Mouse (Mus musculus) Patski (cell line): ENCODE measurements around the gene Ubac2. TPM values are rescaled to one million over a fixed set of nuclear protein-coding genes. Genes with fewer than 3 reads are reported as not detected.

Experiments
- ATAC-seq: fragments of 100-300 bp; one replicate; pipeline ENCODE4 v1.8.0; 2021
- CTCF ChIA-PET: fragments of 350-600 bp; sonication (Branson Sonifier 250); formaldehyde crosslinking; loops from one replicate; lab custom pipeline; 2022; ENCODE audit warnings: inconsistent platforms; lab: Charles Lee
- POLR2A ChIA-PET: fragments of 350-600 bp; sonication (Branson Sonifier 250); formaldehyde crosslinking; loops from one replicate; lab custom pipeline; 2022; ENCODE audit warnings: antibody characterized with exemption, inconsistent platforms; lab: Charles Lee
- DNase-seq: peaks from one replicate; pipeline ENCODE4 v3.0.0-alpha.2; 2011; ENCODE audit warnings: low read depth, low spot score
- H3K27me3 ChIP-seq: fragments of 371-371 bp; one replicate; pipeline ENCODE4 v1.5.1; 2021
- CTCF ChIP-seq: fragments of 100-300 bp; IDR thresholded peaks from one replicate; pipeline ENCODE4 v1.5.1; 2021
- in situ Hi-C: fragments of 300-500 bp; cut with MboI; formaldehyde crosslinking; loops from 3 replicates; pipeline ENCODE4 v1.11.1; 2018; ENCODE audit warnings: low pct_unique_long_range_greater_than_20kb, mixed read lengths
- polyA plus RNA-seq: library from polyadenylated mRNA; unstranded; gene quantifications from one replicate; pipeline ENCODE4 v1.2.3, GENCODE M21; 2021

Ubac2 gene
- polyA plus RNA-seq, 1 experiment from 2014 or later: 46.7 TPM

GRCm38 (mm10) chr14:122013417-122013951 lies 135.1 kb downstream of the Ubac2 start:
- H3K27me3 ChIP-seq: no peaks in the 10 kb centered on the region
- in situ Hi-C loops: no loop called here
- CTCF ChIA-PET: interaction anchor here (0.6 kb wide), 1 partner anchor 26 kb away, joined by 3 read pairs; no protein-coding TSS in a partner anchor
- POLR2A ChIA-PET: interaction anchor here (0.8 kb wide), 1 partner anchor 20 kb away, joined by 3 read pairs; no protein-coding TSS in a partner anchor
- ATAC-seq (no peak), DNase-seq (no peak)
- no peak for TF ChIP-seq CTCF

DNA sequence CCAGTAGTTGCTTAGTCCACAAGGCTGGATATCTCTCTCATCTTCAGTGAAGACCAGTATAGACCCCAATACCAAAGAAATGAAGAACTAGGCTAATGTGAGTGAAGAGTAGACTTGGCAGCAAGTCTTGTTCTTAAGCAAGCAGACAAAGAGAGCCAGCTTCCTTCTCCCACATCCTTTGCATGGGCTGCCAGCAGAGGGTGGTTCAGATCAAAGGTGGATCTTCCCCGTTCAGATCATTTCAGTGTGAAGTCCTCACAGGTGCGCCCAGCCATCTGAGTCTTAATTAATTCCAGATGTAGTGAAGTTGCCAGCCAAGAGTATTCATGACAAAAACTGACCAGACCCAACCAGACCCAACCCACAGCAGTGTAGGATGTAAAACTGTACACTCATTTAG lies 139.5 kb downstream of the Ubac2 start:
- POLR2A ChIA-PET: no interaction called here
- no peaks in the 10 kb centered on the region for H3K27me3 ChIP-seq
- no peak for DNase-seq
- in situ Hi-C loops: no loop called here
- TF ChIP-seq CTCF: no peak
- no peak for ATAC-seq
- CTCF ChIA-PET: interaction anchor here (1.8 kb wide), 1 partner anchor 14 kb away, joined by 3 read pairs; no protein-coding TSS in a partner anchor

DNA sequence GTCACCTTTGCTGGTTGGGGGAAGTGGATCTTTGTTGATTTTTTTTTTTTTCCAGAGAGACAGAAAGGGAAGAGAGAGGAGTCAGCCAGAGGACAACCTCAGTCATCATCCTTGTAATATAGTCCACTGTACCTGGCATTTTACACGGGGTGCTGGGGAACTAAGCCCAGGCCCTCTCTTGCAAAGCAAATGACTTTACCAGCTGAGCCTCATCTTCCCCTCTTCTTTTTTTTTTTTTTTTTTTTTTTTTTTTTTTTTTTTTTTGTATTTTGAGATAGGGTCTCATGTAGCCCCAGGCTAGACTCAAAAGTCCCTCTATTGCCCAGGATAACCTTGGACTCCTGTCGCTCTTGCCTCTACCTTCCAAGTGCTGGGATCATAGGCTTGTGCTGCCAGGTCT lies 141.0 kb downstream of the Ubac2 start:
- no peak for TF ChIP-seq CTCF
- DNase-seq (no peak), ATAC-seq (no peak)
- in situ Hi-C loops: no loop called here
- no peaks in the 10 kb centered on the region for H3K27me3 ChIP-seq
- ChIA-PET CTCF (no interaction called here), POLR2A (no interaction called here)

GRCm38 (mm10) chr14:122020567-122020966 lies 142.1 kb downstream of the Ubac2 start:
- in situ Hi-C loops: no loop called here
- no peak for DNase-seq
- TF ChIP-seq CTCF: no peak
- POLR2A ChIA-PET: no interaction called here
- CTCF ChIA-PET: no interaction called here
- ATAC-seq: no peak
- H3K27me3 ChIP-seq: no peaks in the 10 kb centered on the region

DNA sequence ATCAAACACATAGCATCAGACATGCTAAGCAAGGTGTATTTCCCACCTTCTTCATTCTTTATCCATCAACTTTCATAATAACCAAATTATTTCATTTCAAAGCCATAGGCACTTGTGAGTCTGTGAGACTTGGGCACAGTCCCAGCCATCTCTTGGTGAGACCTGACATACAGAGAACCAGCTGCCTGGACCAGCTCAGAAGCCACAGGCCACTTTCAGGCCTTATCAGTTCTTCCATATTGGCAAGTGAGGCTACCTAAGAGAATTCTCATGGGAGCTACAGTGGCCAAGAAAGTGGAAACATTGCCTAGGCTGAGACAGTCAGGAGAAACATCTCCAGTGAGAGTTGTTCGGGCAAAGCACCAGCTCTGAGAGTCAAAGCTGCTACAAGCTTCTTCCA lies 144.6 kb downstream of the Ubac2 start:
- DNase-seq (no peak), ATAC-seq (no peak)
- TF ChIP-seq CTCF: no peak
- no peaks in the 10 kb centered on the region for H3K27me3 ChIP-seq
- POLR2A ChIA-PET: no interaction called here
- CTCF ChIA-PET: no interaction called here
- in situ Hi-C loops: no loop called here

GRCm38 (mm10) chr14:122023928-122024327 lies 145.5 kb downstream of the Ubac2 start:
- DNase-seq (no peak), ATAC-seq (no peak)
- ChIA-PET CTCF (no interaction called here), POLR2A (no interaction called here)
- TF ChIP-seq CTCF: no peak
- in situ Hi-C loops: no loop called here
- no peaks in the 10 kb centered on the region for H3K27me3 ChIP-seq

DNA sequence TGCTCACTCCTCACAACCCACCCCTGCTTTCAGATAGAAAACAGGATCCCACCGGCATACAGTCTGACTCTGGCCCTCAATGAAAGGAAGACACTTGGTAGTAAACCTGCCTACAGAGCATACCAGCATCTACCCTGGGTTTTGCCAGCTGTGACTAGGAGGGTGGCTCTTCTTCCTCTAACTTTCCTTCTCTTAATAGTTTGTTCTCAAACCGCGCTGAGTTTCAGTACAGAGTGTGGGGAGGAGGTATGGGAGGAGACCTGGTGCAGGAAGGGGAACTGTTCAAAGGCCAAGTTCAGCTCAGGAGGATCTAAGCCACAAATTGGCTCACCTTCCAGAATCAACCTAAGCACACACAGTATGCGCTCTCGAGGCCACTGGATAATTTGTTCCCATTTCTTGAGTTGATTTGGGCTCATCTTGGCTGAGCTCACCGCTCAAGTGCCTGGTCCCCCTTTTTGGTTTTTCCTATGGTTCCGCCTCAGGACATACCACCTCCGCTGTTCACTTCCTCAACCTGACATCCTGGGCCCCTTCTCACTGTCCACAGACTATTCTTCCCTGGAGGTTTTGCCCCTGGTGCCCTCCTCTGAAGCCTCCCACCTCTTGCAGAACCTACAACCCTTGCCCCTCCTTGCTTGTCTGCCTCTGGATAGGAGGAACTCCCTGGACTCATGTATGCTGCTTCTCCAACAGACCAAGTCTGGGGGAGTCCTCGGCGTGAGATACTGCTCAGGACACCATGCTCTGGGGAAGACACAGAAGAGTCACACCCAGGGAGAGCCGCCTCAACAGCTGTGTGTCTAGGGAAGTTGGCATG lies 150.7 kb downstream of the Ubac2 start:
- DNase-seq: no peak
- ATAC-seq: no peak
- in situ Hi-C loops: no loop called here
- POLR2A ChIA-PET: no interaction called here
- no peak for TF ChIP-seq CTCF
- H3K27me3 ChIP-seq: no peaks in the 10 kb centered on the region
- CTCF ChIA-PET: interaction anchor here (1.0 kb wide), 1 partner anchor 26 kb away, joined by 3 read pairs; no protein-coding TSS in a partner anchor

DNA sequence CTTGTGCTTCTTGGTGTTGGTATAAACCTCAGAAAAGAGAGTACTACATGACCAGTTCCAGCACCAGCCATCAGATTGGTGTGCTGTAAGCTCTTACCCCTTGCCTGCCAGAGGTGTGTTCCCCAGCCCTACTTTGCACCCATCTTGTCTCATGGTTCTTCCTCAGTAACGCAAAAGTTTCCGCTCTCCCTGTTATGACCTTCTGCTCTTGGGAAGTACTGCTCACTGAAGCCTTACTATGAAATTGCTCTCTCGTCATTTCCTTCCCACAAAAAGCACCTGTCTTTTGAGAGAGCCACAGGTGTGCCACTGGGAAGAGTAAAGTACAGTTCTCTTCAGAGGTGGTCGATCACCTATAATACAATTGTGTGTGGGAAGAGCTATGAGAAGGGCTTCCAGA lies 151.4 kb downstream of the Ubac2 start:
- ATAC-seq: no peak
- CTCF ChIA-PET: no interaction called here

DNA sequence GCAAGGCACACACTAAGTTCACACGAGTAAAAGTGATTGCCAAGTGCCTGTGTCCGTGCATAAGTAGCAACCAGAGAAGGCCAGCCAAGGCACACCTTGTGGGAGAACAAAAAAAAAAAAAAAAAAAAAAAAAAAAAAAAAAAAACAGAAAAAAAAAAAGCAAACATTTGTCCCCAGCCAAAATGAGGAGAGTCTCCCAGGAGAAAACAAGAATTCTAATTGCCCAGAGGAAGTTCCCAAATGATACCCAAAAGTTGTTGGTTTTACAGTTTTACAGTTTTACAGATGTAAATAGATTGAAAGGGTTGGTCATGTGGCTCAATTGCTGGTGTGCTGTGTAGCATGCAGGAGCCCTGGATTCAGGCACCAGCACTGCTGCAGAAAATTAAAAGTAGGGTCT lies 153.6 kb downstream of the Ubac2 start:
- ChIA-PET CTCF (no interaction called here), POLR2A (no interaction called here)
- DNase-seq (no peak), ATAC-seq (no peak)
- no peaks in the 10 kb centered on the region for H3K27me3 ChIP-seq
- no peak for TF ChIP-seq CTCF
- in situ Hi-C loops: no loop called here

More for the DNA sequence above, 151.4 kb downstream of the Ubac2 start:
- TF ChIP-seq CTCF: no peak
- DNase-seq: no peak
- H3K27me3 ChIP-seq: no peaks in the 10 kb centered on the region
- in situ Hi-C loops: no loop called here
- POLR2A ChIA-PET: no interaction called here

DNA sequence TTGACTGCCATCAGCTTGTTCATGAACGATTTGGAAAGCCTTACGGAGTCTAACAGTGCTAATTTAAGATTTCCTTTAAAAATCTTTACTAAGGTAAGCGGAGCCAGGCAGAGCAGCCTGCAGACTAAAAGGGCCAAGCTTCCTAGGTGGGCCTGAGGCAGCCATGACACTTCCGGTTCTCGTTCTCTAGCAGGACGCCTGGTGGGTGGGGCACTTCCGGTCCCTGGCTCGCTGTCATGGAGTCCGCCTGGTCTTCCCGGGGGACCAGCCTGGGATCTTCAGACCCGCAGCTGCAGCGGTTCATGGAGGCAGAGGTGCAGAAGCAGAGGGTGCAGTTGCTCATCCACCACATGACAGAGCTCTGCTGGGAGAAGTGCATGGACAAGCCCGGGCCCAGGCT lies 156.0 kb downstream of the Ubac2 start, which contains the start of gene Timm8a2:
Timm8a2 (plus strand) TSS at position 224 of the 400 bp plus-strand sequence.
- in situ Hi-C loops: no loop called here
- POLR2A ChIA-PET: no interaction called here
- CTCF ChIA-PET: no interaction called here
- no peak for TF ChIP-seq CTCF
- no peak for ATAC-seq
- no peak for DNase-seq
- H3K27me3 ChIP-seq: no peaks in the 10 kb centered on the region

DNA sequence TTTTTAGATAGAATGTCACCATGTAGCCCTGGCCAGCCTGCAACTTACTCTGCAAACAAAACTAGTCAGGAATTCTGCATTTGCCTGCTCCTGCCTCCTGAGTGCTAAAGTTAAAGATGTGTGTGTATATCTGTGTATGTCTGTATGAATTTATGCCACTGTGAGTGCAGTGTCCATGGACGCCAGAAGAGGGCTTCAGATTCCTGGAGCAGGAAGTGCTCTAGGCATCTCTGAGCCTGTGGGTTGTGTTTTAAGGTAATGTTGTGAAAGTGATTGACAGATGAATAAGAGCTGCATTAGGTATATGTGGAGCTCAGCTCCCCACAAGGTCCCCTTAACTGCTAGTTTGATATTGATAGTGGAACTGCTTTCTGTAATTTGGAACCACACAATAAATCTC lies 156.8 kb downstream of the Ubac2 start:
- no peaks in the 10 kb centered on the region for H3K27me3 ChIP-seq
- ChIA-PET CTCF (no interaction called here), POLR2A (no interaction called here)
- DNase-seq: no peak
- TF ChIP-seq CTCF: no peak
- no peak for ATAC-seq
- in situ Hi-C loops: no loop called here
